Mouse (Mus musculus) E14TG2a.4 (cell line): ENCODE data around the gene Robo4.

Experiments used
- H3K27me3 ChIP-seq: 2 replicates; pipeline ENCODE4 v1.6.1; 2014; ENCODE audit warnings: low read length, control low read depth; ENCODE audit not compliant: insufficient read depth
- H3K36me3 ChIP-seq: 2 replicates; pipeline ENCODE4 v1.6.1; 2014; ENCODE audit warnings: low read length, control low read depth; ENCODE audit not compliant: insufficient read depth
- H3K4me1 ChIP-seq: replicated peaks from 2 replicates; pipeline ENCODE4 v1.6.1; 2014; ENCODE audit warnings: low read depth, low read length, control low read depth
- H3K4me3 ChIP-seq: replicated peaks from 2 replicates; pipeline ENCODE4 v1.5.1; 2014; ENCODE audit warnings: mild to moderate bottlenecking, low read length
- H3K9me3 ChIP-seq: 2 replicates; pipeline ENCODE4 v1.6.1; 2014; ENCODE audit warnings: low read length, control low read depth
- CTCF ChIP-seq: conservative IDR thresholded peaks from 2 replicates; pipeline ENCODE4 v1.5.1; 2014; ENCODE audit warnings: low read length
- NANOG ChIP-seq: IDR thresholded peaks from 2 replicates; pipeline ENCODE4 v1.6.1; 2014; ENCODE audit warnings: borderline replicate concordance, low read length, mixed read lengths
- POU5F1 ChIP-seq: IDR thresholded peaks from 2 replicates; pipeline ENCODE4 v1.6.1; 2014; ENCODE audit warnings: low read length, borderline replicate concordance

The Robo4 gene

GRCm38 (mm10) chr9:37452401-37452800, 50.7 kb downstream of the Robo4 start:
- TF ChIP-seq NANOG (peak; percentile 39; the same call in 1 of the 2 replicates), POU5F1 (no peak), CTCF (no peak)
- H3K9me3 ChIP-seq: no peaks in the 10 kb centered on the region
- no peak overlapping the region; the same call in 1 of the 2 replicates for H3K4me3 ChIP-seq
- H3K4me1 ChIP-seq: peaks cover 56% of the 10 kb centered on the region
- peaks cover 64% of the 10 kb centered on the region for H3K27me3 ChIP-seq
- no peaks in the 10 kb centered on the region for H3K36me3 ChIP-seq

GRCm38 (mm10) chr9:37453328-37453727, 51.6 kb downstream of the Robo4 start:
- no peaks in the 10 kb centered on the region for H3K9me3 ChIP-seq
- TF ChIP-seq POU5F1 (no peak), CTCF (no peak), NANOG (no peak)
- peaks cover 62% of the 10 kb centered on the region for H3K4me1 ChIP-seq
- H3K4me3 ChIP-seq: no peak overlapping the region
- peaks cover 72% of the 10 kb centered on the region for H3K27me3 ChIP-seq
- no peaks in the 10 kb centered on the region for H3K36me3 ChIP-seq

DNA sequence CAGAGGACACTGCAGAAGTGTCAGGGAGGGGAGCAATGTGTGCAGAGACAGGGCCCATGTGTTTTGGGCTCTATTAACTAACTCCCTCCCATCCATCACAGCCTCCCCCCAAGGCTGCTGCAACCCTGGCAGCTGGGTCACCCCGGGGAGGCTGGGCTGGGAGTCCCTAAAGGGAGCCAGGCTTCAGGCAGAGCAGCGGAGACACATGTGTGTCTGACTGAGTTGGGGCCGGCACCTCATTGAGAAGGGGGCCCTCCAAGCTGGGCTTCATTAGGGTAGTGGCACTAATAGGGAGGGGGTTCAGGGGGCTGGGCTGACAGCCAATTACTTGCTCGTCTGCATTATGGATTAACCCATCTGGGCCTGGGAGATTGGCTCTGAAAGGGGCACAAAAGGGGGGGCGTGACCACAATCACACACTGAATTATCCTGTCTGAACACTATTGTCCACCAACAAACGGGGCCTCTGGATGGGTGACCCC, 52.4 kb downstream of the Robo4 start:
- H3K9me3 ChIP-seq: no peaks in the 10 kb centered on the region
- peaks cover 62% of the 10 kb centered on the region for H3K4me1 ChIP-seq
- no peak for TF ChIP-seq CTCF
- no peak for TF ChIP-seq POU5F1
- TF ChIP-seq NANOG: no peak
- no peak overlapping the region for H3K4me3 ChIP-seq
- no peaks in the 10 kb centered on the region for H3K36me3 ChIP-seq
- peaks cover 78% of the 10 kb centered on the region for H3K27me3 ChIP-seq

GRCm38 (mm10) chr9:37454991-37455390, 53.3 kb downstream of the Robo4 start:
- Histone ChIP-seq H3K36me3 (no peaks in the 10 kb centered on the region), H3K27me3 (peaks cover 85% of the 10 kb centered on the region), H3K4me3 (no peak overlapping the region), H3K4me1 (peaks cover 67% of the 10 kb centered on the region), H3K9me3 (no peaks in the 10 kb centered on the region)
- TF ChIP-seq CTCF: no peak
- TF ChIP-seq POU5F1: no peak
- no peak for TF ChIP-seq NANOG

DNA sequence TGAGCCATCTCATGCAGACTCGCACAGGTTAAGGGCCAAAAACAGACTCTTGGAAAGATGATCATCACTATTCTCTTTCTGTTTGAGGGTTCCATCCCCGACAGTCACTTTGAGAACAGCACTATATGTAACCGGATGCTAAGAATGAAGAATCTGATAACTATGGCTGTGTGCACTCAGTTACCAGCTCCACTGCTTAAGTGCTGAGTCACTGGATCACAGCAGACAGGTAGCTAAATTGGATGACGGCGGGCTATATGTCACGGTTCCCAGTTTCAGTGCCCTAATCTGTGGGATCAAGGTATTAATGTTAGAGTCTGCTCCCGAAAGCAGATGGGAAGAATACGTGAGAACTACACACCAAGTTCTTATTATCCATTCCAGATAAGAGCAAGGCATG, 54.2 kb downstream of the Robo4 start:
- peak overlapping the region; percentile 62 for H3K4me3 ChIP-seq
- H3K36me3 ChIP-seq: no peaks in the 10 kb centered on the region
- TF ChIP-seq CTCF (no peak), POU5F1 (no peak), NANOG (no peak)
- no peaks in the 10 kb centered on the region for H3K9me3 ChIP-seq
- H3K27me3 ChIP-seq: peaks cover 89% of the 10 kb centered on the region
- H3K4me1 ChIP-seq: peaks cover 72% of the 10 kb centered on the region

- Histone ChIP-seq H3K4me1 (peaks cover 71% of the 10 kb centered on the region), H3K4me3 (peak overlapping the region; percentile 62), H3K9me3 (no peaks in the 10 kb centered on the region), H3K27me3 (peaks cover 92% of the 10 kb centered on the region), H3K36me3 (no peaks in the 10 kb centered on the region)
- TF ChIP-seq POU5F1 (no peak), CTCF (no peak), NANOG (no peak)
Observed at GRCm38 (mm10) chr9:37456481-37456910, 54.8 kb downstream of the Robo4 start.

DNA sequence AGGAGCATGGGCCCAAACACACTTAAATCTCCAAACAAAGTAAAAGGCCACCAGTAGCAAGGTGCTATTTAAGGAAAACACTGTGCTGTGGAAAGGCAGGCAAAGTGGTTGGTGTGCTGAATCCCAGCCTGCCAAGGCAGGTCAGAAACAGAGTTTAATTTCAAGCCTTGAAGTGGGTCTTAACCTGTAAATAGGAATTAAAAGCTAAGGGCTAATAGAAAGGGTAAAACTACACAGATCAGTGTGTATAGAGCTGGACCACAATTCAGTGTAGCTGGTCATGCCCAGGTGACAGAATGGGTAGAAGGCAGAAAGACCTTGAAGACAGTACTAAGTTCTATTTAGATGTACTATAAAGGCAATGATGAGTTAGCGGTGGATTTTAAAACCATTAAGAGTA, 55.5 kb downstream of the Robo4 start:
- H3K4me3 ChIP-seq: no peak overlapping the region
- peaks cover 64% of the 10 kb centered on the region for H3K4me1 ChIP-seq
- peaks cover 95% of the 10 kb centered on the region for H3K27me3 ChIP-seq
- TF ChIP-seq CTCF: no peak
- no peak for TF ChIP-seq NANOG
- TF ChIP-seq POU5F1: no peak
- H3K36me3 ChIP-seq: no peaks in the 10 kb centered on the region
- no peaks in the 10 kb centered on the region for H3K9me3 ChIP-seq

GRCm38 (mm10) chr9:37459665-37460042, 58.0 kb downstream of the Robo4 start:
- peak overlapping the region; percentile 81 for H3K4me3 ChIP-seq
- H3K9me3 ChIP-seq: no peaks in the 10 kb centered on the region
- peaks cover 41% of the 10 kb centered on the region for H3K4me1 ChIP-seq

More at GRCm38 (mm10) chr9:37459665-37460042, 58.0 kb downstream of the Robo4 start:
- TF ChIP-seq NANOG (no peak), POU5F1 (no peak), CTCF (no peak)
- Histone ChIP-seq H3K27me3 (peaks cover 77% of the 10 kb centered on the region), H3K36me3 (no peaks in the 10 kb centered on the region)
